Mouse (Mus musculus) CH12.LX (cell line): Measurements from ENCODE around the gene Mas1. TPM values are rescaled to one million over a fixed set of nuclear protein-coding genes. Genes with fewer than 3 reads are reported as not detected.

Source experiments
- DNase-seq: peaks from one replicate; pipeline ENCODE4 v3.0.0-alpha.2; 2013; ENCODE audit errors: extremely low read depth
- H3K27ac ChIP-seq: 2 replicates; pipeline ENCODE4 v1.5.1; 2012; ENCODE audit warnings: low read depth, mild to moderate bottlenecking, control low read depth, moderate library complexity; ENCODE audit not compliant: insufficient read depth
- H3K27me3 ChIP-seq: replicated peaks from 2 replicates; pipeline ENCODE3; 2012; ENCODE audit warnings: inconsistent platforms
- H3K36me3 ChIP-seq, 2 experiments: replicated peaks in 1 of 2; 2 replicates each; pipeline versions ENCODE3 to v1.6.1; 2012; ENCODE audit warnings: inconsistent platforms in 1 of 2, low read length in 1 of 2, mild to moderate bottlenecking in 1 of 2, mixed read lengths in 1 of 2, moderate library complexity in 1 of 2; ENCODE audit not compliant: control insufficient read depth in 1 of 2, insufficient read depth in 1 of 2
- H3K4me1 ChIP-seq, 2 experiments: 2 replicates each; pipeline ENCODE4 v1.6.1; 2012; ENCODE audit warnings: inconsistent platforms in 1 of 2, moderate library complexity in 1 of 2; ENCODE audit not compliant: insufficient read depth in 2 of 2, control insufficient read depth in 1 of 2
- H3K4me2 ChIP-seq: 2 replicates; pipeline ENCODE4 v1.6.1; 2012; ENCODE audit warnings: low read depth, mild to moderate bottlenecking, control low read depth; ENCODE audit not compliant: poor library complexity, insufficient read depth, severe bottlenecking
- H3K4me3 ChIP-seq, 3 experiments: fragments of 150-350 bp in 1 of 3; sonication (generic) in 1 of 3; replicated peaks in 1 of 3; 2 replicates each; pipeline versions ENCODE3 to v1.5.1; 2011 to 2012; ENCODE audit warnings: low read depth in 2 of 3, low read length in 2 of 3, mild to moderate bottlenecking in 2 of 3, moderate library complexity in 2 of 3, control low read depth in 1 of 3, improper control_type of control experiment in 1 of 3, inconsistent platforms in 1 of 3, mixed read lengths in 1 of 3; ENCODE audit not compliant: poor library complexity in 1 of 3
- H3K79me2 ChIP-seq: replicated peaks from 2 replicates; pipeline ENCODE4 v1.6.1; 2012; ENCODE audit warnings: mild to moderate bottlenecking, moderate library complexity; ENCODE audit not compliant: control insufficient read depth, poor library complexity, insufficient read depth, severe bottlenecking; ENCODE audit errors: extremely low read depth
- H3K9ac ChIP-seq: 2 replicates; pipeline ENCODE4 v1.6.1; 2012; ENCODE audit warnings: low read depth, mild to moderate bottlenecking, control low read depth, moderate library complexity; ENCODE audit not compliant: insufficient read depth
- H3K9me3 ChIP-seq: replicated peaks from 2 replicates; pipeline ENCODE3; 2012; ENCODE audit warnings: low read length, inconsistent platforms, mixed read lengths
- BHLHE40 ChIP-seq: IDR thresholded peaks from 2 replicates; pipeline ENCODE4 v1.6.1; 2011; ENCODE audit warnings: mild to moderate bottlenecking, low read depth, low read length, improper control_type of control experiment
- CHD1 ChIP-seq: IDR thresholded peaks from 2 replicates; pipeline ENCODE4 v1.6.1; 2012; ENCODE audit warnings: low read depth, low read length, improper control_type of control experiment, inconsistent platforms
- CTCF ChIP-seq, 2 experiments: IDR thresholded peaks in 1 of 2; conservative IDR thresholded peaks in 1 of 2; 2 replicates each; pipeline ENCODE4 v1.5.1; 2011 to 2012; ENCODE audit warnings: low read depth in 2 of 2, low read length in 2 of 2, improper control_type of control experiment in 1 of 2, inconsistent platforms in 1 of 2, mild to moderate bottlenecking in 1 of 2, moderate library complexity in 1 of 2
- E2F4 ChIP-seq: IDR thresholded peaks from 2 replicates; pipeline ENCODE4 v1.6.1; 2011; ENCODE audit warnings: low read depth, low read length, improper control_type of control experiment; ENCODE audit not compliant: insufficient replicate concordance
- ETS1 ChIP-seq: conservative IDR thresholded peaks from 2 replicates; pipeline ENCODE4 v1.6.1; 2012; ENCODE audit warnings: low read depth, mild to moderate bottlenecking, inconsistent platforms, low read length, improper control_type of control experiment, moderate library complexity
- GABPA ChIP-seq: IDR thresholded peaks from 2 replicates; pipeline ENCODE4 v1.6.1; 2012; ENCODE audit warnings: low read depth, low read length, improper control_type of control experiment, inconsistent platforms; ENCODE audit not compliant: insufficient replicate concordance
- HCFC1 ChIP-seq: IDR thresholded peaks from 2 replicates; pipeline ENCODE4 v1.6.1; 2012; ENCODE audit warnings: low read depth, mild to moderate bottlenecking, inconsistent platforms, low read length, improper control_type of control experiment
- IRF4 ChIP-seq: IDR thresholded peaks from 2 replicates; pipeline ENCODE4 v1.6.1; 2014; ENCODE audit warnings: low read depth, mild to moderate bottlenecking, inconsistent platforms, low read length, improper control_type of control experiment
- JUND ChIP-seq: conservative IDR thresholded peaks from 2 replicates; pipeline ENCODE4 v1.6.1; 2011; ENCODE audit warnings: low read depth, low read length, improper control_type of control experiment
- KAT2A ChIP-seq: IDR thresholded peaks from 2 replicates; pipeline ENCODE4 v1.6.1; 2012; ENCODE audit warnings: low read length, improper control_type of control experiment, inconsistent platforms; ENCODE audit not compliant: insufficient replicate concordance
- MAX ChIP-seq: IDR thresholded peaks from 2 replicates; pipeline ENCODE4 v1.6.1; 2011; ENCODE audit warnings: low read length, improper control_type of control experiment
- MAZ ChIP-seq: IDR thresholded peaks from 2 replicates; pipeline ENCODE4 v1.6.1; 2012; ENCODE audit warnings: low read depth, mild to moderate bottlenecking, inconsistent platforms, low read length, improper control_type of control experiment, moderate library complexity
- MXI1 ChIP-seq: IDR thresholded peaks from 2 replicates; pipeline ENCODE4 v1.6.1; 2011; ENCODE audit warnings: mild to moderate bottlenecking, low read depth, low read length, improper control_type of control experiment
- MYC ChIP-seq: IDR thresholded peaks from 2 replicates; pipeline ENCODE4 v1.6.1; 2011; ENCODE audit warnings: low read depth, mild to moderate bottlenecking, improper control_type of control experiment, low read length
- NELFE ChIP-seq: IDR thresholded peaks from 2 replicates; pipeline ENCODE4 v1.6.1; 2011; ENCODE audit warnings: low read depth, low read length, improper control_type of control experiment
- NRF1 ChIP-seq: IDR thresholded peaks from 2 replicates; pipeline ENCODE4 v1.6.1; 2014; ENCODE audit warnings: low read depth, mild to moderate bottlenecking, inconsistent platforms, low read length, improper control_type of control experiment, moderate library complexity
- PAX5 ChIP-seq: IDR thresholded peaks from 2 replicates; pipeline ENCODE4 v1.6.1; 2012; ENCODE audit warnings: low read length, inconsistent platforms, mixed read lengths
- POLR2A ChIP-seq: IDR thresholded peaks from 2 replicates; pipeline ENCODE4 v1.6.1; 2011; ENCODE audit warnings: low read depth, mild to moderate bottlenecking, improper control_type of control experiment, low read length
- RAD21 ChIP-seq: IDR thresholded peaks from 2 replicates; pipeline ENCODE4 v1.6.1; 2011; ENCODE audit warnings: low read depth, mild to moderate bottlenecking, low read length, improper control_type of control experiment, moderate library complexity
- RCOR1 ChIP-seq: conservative IDR thresholded peaks from 2 replicates; pipeline ENCODE4 v1.6.1; 2012; ENCODE audit warnings: low read depth, mild to moderate bottlenecking, inconsistent platforms, low read length, improper control_type of control experiment
- SIN3A ChIP-seq: IDR thresholded peaks from 2 replicates; pipeline ENCODE4 v1.6.1; 2012; ENCODE audit warnings: low read length, improper control_type of control experiment, inconsistent platforms
- TCF12 ChIP-seq: IDR thresholded peaks from 2 replicates; pipeline ENCODE4 v1.6.1; 2014; ENCODE audit warnings: low read depth, mild to moderate bottlenecking, inconsistent platforms, low read length, improper control_type of control experiment
- UBTF ChIP-seq: IDR thresholded peaks from 2 replicates; pipeline ENCODE4 v1.6.1; 2012; ENCODE audit warnings: low read depth, mild to moderate bottlenecking, inconsistent platforms, low read length, improper control_type of control experiment, moderate library complexity
- USF1 ChIP-seq: IDR thresholded peaks from 2 replicates; pipeline ENCODE4 v1.6.1; 2014; ENCODE audit warnings: low read depth, mild to moderate bottlenecking, inconsistent platforms, low read length, improper control_type of control experiment
- USF2 ChIP-seq: conservative IDR thresholded peaks from 2 replicates; pipeline ENCODE4 v1.6.1; 2011; ENCODE audit warnings: low read depth, low read length, improper control_type of control experiment
- ZKSCAN1 ChIP-seq: IDR thresholded peaks from 2 replicates; pipeline ENCODE4 v1.6.1; 2012; ENCODE audit warnings: low read depth, inconsistent platforms, low read length, improper control_type of control experiment, borderline replicate concordance
- ZNF384 ChIP-seq: IDR thresholded peaks from 2 replicates; pipeline ENCODE4 v1.6.1; 2012; ENCODE audit warnings: low read depth, low read length, improper control_type of control experiment, inconsistent platforms
- dilution Hi-C: fragments of 300-500 bp; cut with MboI; formaldehyde crosslinking; loops from 2 replicates; pipeline ENCODE4 v1.14.3; 2020; ENCODE audit warnings: low sequenced_read_pairs; ENCODE audit not compliant: extremely low pct_unique_long_range_greater_than_20kb, extremely low pct_ligation_motif_present
- in situ Hi-C: fragments of 300-500 bp; cut with MboI; formaldehyde crosslinking; loops from 3 replicates; pipeline ENCODE4 v1.14.3; 2019; ENCODE audit warnings: low sequenced_read_pairs, low pct_ligation_motif_present, low pct_unique_long_range_greater_than_20kb, mixed read lengths
- polyA plus RNA-seq: library from polyadenylated mRNA; unstranded; fragments of >175 nt; gene quantifications from 2 replicates; pipeline ENCODE4 v1.2.1, GENCODE M21; 2012; ENCODE audit warnings: low read depth; ENCODE audit not compliant: insufficient read length
- total RNA-seq, 2 experiments: library from RNA; depleted of rRNA; stranded (reverse); fragments of 300-350 nt in 1 of 2; fragments of >200 nt in 1 of 2; gene quantifications; 2 replicates each; pipeline ENCODE4 v1.2.3; 2012 to 2014

The Mas1 gene
- total and polyA plus RNA-seq, 3 experiments = 0.19 TPM; not detected in 2

GRCm38 (mm10) chr17:12891054-12891453 lies 23.1 kb upstream of the Mas1 start:
- dilution Hi-C loops = no loop called here
- Histone ChIP-seq H3K27ac (no peak overlapping the region), H3K36me3 (peaks cover 20 to 77% of the 10 kb centered on the region in 2 experiments), H3K9ac (no peak overlapping the region), H3K4me3 (no peak overlapping the region), H3K4me2 (no peak overlapping the region), H3K9me3 (no peaks in the 10 kb centered on the region), H3K79me2 (no peaks in the 10 kb centered on the region), H3K4me1 (peaks cover 0 to 15% of the 10 kb centered on the region in 2 experiments; a peak in 2 of 4 replicates), H3K27me3 (no peaks in the 10 kb centered on the region)
- DNase-seq = no peak
- in situ Hi-C loops = no loop called here
- TF ChIP-seq SIN3A (no peak), MAZ (no peak), MAX (no peak), USF2 (no peak), UBTF (no peak), RAD21 (no peak), IRF4 (no peak), USF1 (no peak), MXI1 (no peak), E2F4 (no peak), ETS1 (no peak), NRF1 (no peak)

- in situ Hi-C loops (loop anchor here (10.0 kb wide), 1 partner anchor 118 kb away; the partner anchor contains the start of gene Sod2), dilution Hi-C loops (no loop called here)
- Histone ChIP-seq H3K4me3 (peak overlapping the region in 1 of 3 experiments; percentile 12), H3K36me3 (peaks cover 16 to 47% of the 10 kb centered on the region in 2 experiments), H3K9ac (no peak overlapping the region), H3K79me2 (no peaks in the 10 kb centered on the region), H3K9me3 (no peaks in the 10 kb centered on the region), H3K27me3 (no peaks in the 10 kb centered on the region), H3K4me2 (no peak overlapping the region), H3K27ac (no peak overlapping the region), H3K4me1 (peaks cover 0 to 20% of the 10 kb centered on the region in 2 experiments; a peak in 2 of 4 replicates)
- TF ChIP-seq CTCF (conservative IDR thresholded peaks at IDR 0.05 in 1 of 2, IDR thresholded peaks at IDR 0.05 in 1 of 2; ENCODE audit: low read depth in 2 of 2, low read length in 2 of 2) = no peak
- TF ChIP-seq NELFE = no peak
- no peak for TF ChIP-seq BHLHE40
- TF ChIP-seq JUND = no peak
- TF ChIP-seq MAX = no peak
- no peak for TF ChIP-seq ETS1
- no peak for TF ChIP-seq MYC
- no peak for TF ChIP-seq HCFC1
- no peak for TF ChIP-seq ZKSCAN1
- TF ChIP-seq TCF12 = no peak
- no peak for TF ChIP-seq RCOR1
- no peak for TF ChIP-seq CHD1
- TF ChIP-seq GABPA = no peak
- no peak for TF ChIP-seq ZNF384
- no peak for TF ChIP-seq KAT2A
- TF ChIP-seq POLR2A = no peak
- TF ChIP-seq PAX5 = no peak
- no peak for DNase-seq
These were observed 19.3 kb upstream of the Mas1 start for GRCm38 (mm10) chr17:12887021-12887775.
